Mouse (Mus musculus) heart, adult 9 months (tissue): ENCODE measurements around the gene Slc15a5.

ENCODE experiments used
- DNase-seq, 2 experiments: peaks; one replicate each; pipeline ENCODE4 v3.0.0; 2022; ENCODE audit warnings: low spot score in 2 of 2

Gene Slc15a5

GRCm38 (mm10) chr6:138079816-138080215 lies at the start of gene Slc15a5:
TSS of gene Slc15a5 (minus strand) at chr6:138079916.
- DNase-seq, result no peak

GRCm38 (mm10) chr6:138128392-138129335 lies 48.9 kb upstream of the Slc15a5 start:
- DNase-seq, result peak in 1 of 2 experiments; percentile 23

GRCm38 (mm10) chr6:138117496-138117895 lies 37.8 kb upstream of the Slc15a5 start:
- no peak for DNase-seq

GRCm38 (mm10) chr6:138104559-138104958 lies 24.8 kb upstream of the Slc15a5 start:
- no peak for DNase-seq

GRCm38 (mm10) chr6:138102940-138103339 lies 23.2 kb upstream of the Slc15a5 start:
- no peak for DNase-seq

GRCm38 (mm10) chr6:138101843-138102242 lies 22.1 kb upstream of the Slc15a5 start:
- DNase-seq, result no peak

GRCm38 (mm10) chr6:138099646-138100045 lies 19.9 kb upstream of the Slc15a5 start:
- no peak for DNase-seq

GRCm38 (mm10) chr6:138095060-138095459 lies 15.3 kb upstream of the Slc15a5 start:
- no peak for DNase-seq

- no peak for DNase-seq
Observed at GRCm38 (mm10) chr6:138092432-138092831, 12.7 kb upstream of the Slc15a5 start.

- DNase-seq, result no peak
Observed at GRCm38 (mm10) chr6:138089084-138089483, 9.4 kb upstream of the Slc15a5 start.

- peak in 1 of 2 experiments; percentile 5 for DNase-seq
Observed at GRCm38 (mm10) chr6:138086421-138086820, 6.7 kb upstream of the Slc15a5 start.

GRCm38 (mm10) chr6:138080778-138081549 lies 1.2 kb upstream of the Slc15a5 start:
- DNase-seq, result no peak

GRCm38 (mm10) chr6:138077681-138078439 lies 1.9 kb downstream of the Slc15a5 start:
- no peak for DNase-seq

- DNase-seq, result no peak
Observed at GRCm38 (mm10) chr6:138075723-138076122, 4.0 kb downstream of the Slc15a5 start.

- DNase-seq, result no peak
Observed at GRCm38 (mm10) chr6:138073540-138073939, 6.2 kb downstream of the Slc15a5 start.

- DNase-seq, result no peak
Observed at GRCm38 (mm10) chr6:138072963-138073339, 6.8 kb downstream of the Slc15a5 start.

- no peak for DNase-seq
Observed at GRCm38 (mm10) chr6:138072110-138072962, 7.4 kb downstream of the Slc15a5 start.

- DNase-seq, result no peak
Observed at GRCm38 (mm10) chr6:138071505-138072107, 8.1 kb downstream of the Slc15a5 start.

GRCm38 (mm10) chr6:138070720-138071504 lies 8.8 kb downstream of the Slc15a5 start:
- DNase-seq, result no peak

GRCm38 (mm10) chr6:138069921-138070320 lies 9.8 kb downstream of the Slc15a5 start:
- DNase-seq, result no peak
